Mouse (Mus musculus) intestine, embryonic 16.5 days (tissue): Measurements from ENCODE around the gene Kdm2b. TPM values are rescaled to one million over a fixed set of nuclear protein-coding genes. Genes with fewer than 3 reads are reported as not detected.

Experiments
- ATAC-seq: fragments of 200-750 bp; cut with Nextera tagmentation; 2 replicates; pipeline ENCODE4 v1.8.0; 2017; ENCODE audit warnings: moderate TSS enrichment, moderate library complexity
- H3K27ac ChIP-seq: fragments of 300-500 bp; sonication (generic); 2 replicates; pipeline ENCODE4 v1.5.1; 2014; ENCODE audit warnings: mild to moderate bottlenecking, low read length
- H3K27me3 ChIP-seq: fragments of 300-500 bp; sonication (generic); replicated peaks from 2 replicates; pipeline ENCODE4 v1.6.1; 2014; ENCODE audit warnings: low read length, control low read depth, mixed read lengths; ENCODE audit not compliant: control insufficient read depth, insufficient read depth
- H3K36me3 ChIP-seq: fragments of 300-500 bp; sonication (generic); 2 replicates; pipeline ENCODE4 v1.6.1; 2014; ENCODE audit warnings: low read length, control low read depth; ENCODE audit not compliant: control insufficient read depth, insufficient read depth
- H3K4me1 ChIP-seq: fragments of 300-500 bp; sonication (generic); 2 replicates; pipeline ENCODE4 v1.6.1; 2014; ENCODE audit warnings: low read length, control low read depth, mixed read lengths; ENCODE audit not compliant: control insufficient read depth, insufficient read depth
- H3K4me2 ChIP-seq: fragments of 300-500 bp; sonication (generic); 2 replicates; pipeline ENCODE4 v1.6.1; 2014; ENCODE audit warnings: low read depth, low read length, control low read depth
- H3K4me3 ChIP-seq: fragments of 300-500 bp; sonication (generic); 2 replicates; pipeline ENCODE4 v1.5.1; 2014; ENCODE audit warnings: mild to moderate bottlenecking, low read length
- H3K9ac ChIP-seq: fragments of 300-500 bp; sonication (generic); 2 replicates; pipeline ENCODE4 v1.6.1; 2014; ENCODE audit warnings: low read depth, low read length
- H3K9me3 ChIP-seq: fragments of 300-500 bp; sonication (generic); 2 replicates; pipeline ENCODE4 v1.6.1; 2016; ENCODE audit warnings: low read length, control low read depth; ENCODE audit not compliant: control insufficient read depth
- WGBS: fragments of 180-500 bp; shearing (Covaris S2); extraction: QIAGEN DNeasy Blood & Tissue Kit; methylation state at CpG from one replicate; pipeline ENCODE4 v1.1.7; 2014; 5-methylcytosine and 5-hydroxymethylcytosine counted together
- polyA plus RNA-seq: library from polyadenylated mRNA; unstranded; fragments of >200 nt; fragmentation: Nextera tagmentation; extraction: Ambion mirVana; gene quantifications from 2 replicates; pipeline ENCODE4 v1.2.1, GENCODE M21; 2015

Kdm2b gene
- polyA plus RNA-seq, 1 experiment from 2014 or later = 22.4 TPM

DNA sequence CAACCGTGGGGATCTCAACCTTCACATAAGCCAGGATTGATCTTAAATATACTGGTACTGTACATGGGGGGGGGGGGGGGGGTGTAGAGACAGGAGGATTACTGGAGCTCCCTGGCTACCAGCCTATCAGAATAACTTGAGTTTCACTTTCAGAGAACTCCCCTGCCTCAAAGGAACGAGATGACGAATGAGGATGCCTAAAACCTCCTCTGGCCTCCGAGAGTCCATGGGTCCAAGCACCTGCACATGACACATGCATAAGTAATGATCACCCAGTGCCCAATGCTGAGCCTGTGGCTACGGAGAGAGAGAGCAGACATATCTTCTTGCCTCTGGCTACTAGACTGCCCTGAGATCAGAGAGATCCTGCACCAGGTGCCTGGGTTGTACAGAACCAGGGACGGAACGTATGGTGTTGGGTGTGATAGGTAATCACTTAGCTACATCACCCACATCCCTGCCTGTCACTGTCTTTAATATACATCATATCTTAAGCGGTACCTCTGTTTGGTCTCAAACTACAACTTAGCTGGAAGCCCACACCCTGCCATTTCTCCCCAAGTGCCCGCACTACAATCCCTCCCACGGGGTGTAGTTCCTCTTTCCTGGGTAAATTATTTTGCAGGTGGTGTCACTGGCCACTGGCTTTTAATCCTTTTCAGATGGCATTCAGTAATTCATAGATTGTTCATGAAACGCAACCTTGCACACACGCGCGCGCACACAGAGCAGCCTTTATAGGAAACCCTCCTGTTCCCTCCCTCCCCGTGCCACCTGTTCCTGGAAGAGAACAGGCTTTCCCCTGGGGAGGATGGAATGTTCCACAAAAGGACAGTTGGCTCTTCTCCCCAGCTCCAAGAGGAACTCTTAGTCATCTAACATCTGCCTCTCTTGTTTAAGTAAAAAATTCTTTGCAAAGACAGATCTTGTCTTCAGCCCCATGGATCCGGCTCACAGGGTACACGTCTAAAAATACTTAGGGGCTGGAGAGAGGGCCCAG lies 7.9 kb upstream of the Kdm2b start:
- H3K4me3 ChIP-seq = no peak overlapping the region
- no peak overlapping the region for H3K27ac ChIP-seq
- no peak overlapping the region for H3K9ac ChIP-seq
- H3K4me2 ChIP-seq = no peak overlapping the region
- no peak for ATAC-seq
- 79% methylated on average over 18 of the region's 18 CpGs for WGBS
- no peaks in the 10 kb centered on the region for H3K36me3 ChIP-seq
- H3K27me3 ChIP-seq = no peaks in the 10 kb centered on the region
- no peaks in the 10 kb centered on the region for H3K9me3 ChIP-seq
- 0 out of 2 replicates have a peak, but pooled peaks cover 3% of the 10 kb centered on the region for H3K4me1 ChIP-seq

- ATAC-seq = no peak
- no peak overlapping the region for H3K4me2 ChIP-seq
- WGBS = 3% methylated on average over 1 of the region's 1 CpGs
- H3K36me3 ChIP-seq = no peaks in the 10 kb centered on the region
- no peaks in the 10 kb centered on the region for H3K9me3 ChIP-seq
- H3K9ac ChIP-seq = no peak overlapping the region
- H3K4me1 ChIP-seq = peaks cover 13% of the 10 kb centered on the region; the same call in 1 of the 2 replicates
- H3K27me3 ChIP-seq = no peaks in the 10 kb centered on the region
- H3K27ac ChIP-seq = no peak overlapping the region
- no peak overlapping the region for H3K4me3 ChIP-seq
Measured at GRCm38 (mm10) chr5:122994910-122995309, 5.3 kb upstream of the Kdm2b start.

GRCm38 (mm10) chr5:122994303-122994846 lies 4.8 kb upstream of the Kdm2b start:
- no peaks in the 10 kb centered on the region for H3K9me3 ChIP-seq
- H3K4me3 ChIP-seq = peak overlapping the region; percentile 21
- no peak overlapping the region for H3K9ac ChIP-seq
- peak overlapping the region; percentile 34 for H3K4me2 ChIP-seq
- no peak overlapping the region for H3K27ac ChIP-seq
- 7% methylated on average over 5 of the region's 5 CpGs for WGBS
- peaks cover 14% of the 10 kb centered on the region; the same call in 1 of the 2 replicates for H3K4me1 ChIP-seq
- no peaks in the 10 kb centered on the region for H3K27me3 ChIP-seq
- no peaks in the 10 kb centered on the region for H3K36me3 ChIP-seq
- peak; percentile 94 for ATAC-seq

DNA sequence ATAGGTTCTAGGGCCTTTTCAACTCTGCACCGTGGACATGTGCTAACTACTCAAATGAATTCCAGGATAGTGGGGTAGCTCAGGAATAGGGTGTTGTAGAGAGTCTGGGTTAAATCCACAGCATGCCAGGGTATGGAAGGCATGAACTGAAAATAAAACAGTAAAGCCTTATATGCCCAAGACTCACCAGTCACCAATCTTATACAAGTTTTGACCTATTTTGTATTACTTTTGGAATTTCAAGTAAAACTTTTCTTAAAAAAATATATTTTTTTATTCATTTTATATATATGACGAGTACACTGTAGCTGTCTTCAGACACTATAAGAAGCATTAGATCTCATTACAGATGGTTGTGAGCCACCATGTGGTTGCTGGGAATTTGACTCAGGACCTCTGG lies 4.2 kb upstream of the Kdm2b start:
- peaks cover 14% of the 10 kb centered on the region; the same call in 1 of the 2 replicates for H3K4me1 ChIP-seq
- H3K4me3 ChIP-seq = no peak overlapping the region
- H3K9ac ChIP-seq = no peak overlapping the region
- ATAC-seq = 0 out of 2 replicates have a peak, but pooled peaks have one; percentile 49
- H3K4me2 ChIP-seq = peak overlapping the region; percentile 34; the same call in 1 of the 2 replicates
- H3K9me3 ChIP-seq = no peaks in the 10 kb centered on the region
- H3K36me3 ChIP-seq = no peaks in the 10 kb centered on the region
- no peak overlapping the region for H3K27ac ChIP-seq
- H3K27me3 ChIP-seq = no peaks in the 10 kb centered on the region
- 42% methylated on average over 2 of the region's 2 CpGs for WGBS

DNA sequence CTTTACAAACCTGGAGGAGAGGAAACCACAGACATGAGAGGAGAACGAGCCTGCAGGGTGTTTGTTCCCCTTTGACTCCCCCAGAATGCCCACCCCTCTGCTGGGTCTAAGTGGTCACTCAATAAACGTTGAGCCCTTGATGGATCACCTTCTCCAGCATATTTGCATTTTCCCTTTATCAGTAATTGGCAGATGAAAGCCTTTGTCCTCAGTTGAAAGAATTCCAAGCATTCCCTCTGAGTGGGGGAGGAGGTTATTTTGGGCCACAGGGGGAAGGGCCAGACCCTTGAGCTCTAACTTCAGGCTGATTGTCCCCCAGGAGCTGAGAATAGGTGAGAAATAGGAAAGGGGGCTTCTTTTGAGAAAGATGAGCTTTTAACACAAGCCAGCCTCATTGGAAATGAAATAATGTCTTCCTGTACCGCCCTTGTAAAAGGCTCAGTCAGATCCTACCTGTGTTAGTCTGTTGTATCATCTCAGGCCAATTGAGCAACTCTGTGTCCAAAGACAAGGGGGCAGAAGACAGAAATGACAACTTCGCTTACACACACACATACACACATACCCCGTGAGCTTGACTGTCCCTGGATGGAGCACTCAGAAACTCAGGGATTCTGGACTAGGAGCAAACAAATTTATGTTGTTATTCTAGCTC lies 1.9 kb upstream of the Kdm2b start:
- Histone ChIP-seq H3K4me2 (no peak overlapping the region), H3K9me3 (no peaks in the 10 kb centered on the region), H3K27ac (no peak overlapping the region), H3K4me3 (no peak overlapping the region), H3K9ac (0 out of 2 replicates have a peak overlapping the region, but pooled peaks have one; percentile 5), H3K27me3 (no peaks in the 10 kb centered on the region), H3K4me1 (peaks cover 25% of the 10 kb centered on the region), H3K36me3 (no peaks in the 10 kb centered on the region)
- ATAC-seq = no peak
- 47% methylated on average over 5 of the region's 5 CpGs for WGBS

- Histone ChIP-seq H3K36me3 (no peaks in the 10 kb centered on the region), H3K9me3 (no peaks in the 10 kb centered on the region), H3K4me3 (peak overlapping the region; percentile 76; the same call in 1 of the 2 replicates), H3K9ac (peak overlapping the region; percentile 84), H3K27me3 (no peaks in the 10 kb centered on the region), H3K4me1 (peaks cover 25% of the 10 kb centered on the region), H3K27ac (no peak overlapping the region), H3K4me2 (peak overlapping the region; percentile 97)
- 39% methylated on average over 16 of the region's 16 CpGs for WGBS
- no peak for ATAC-seq
Measured at GRCm38 (mm10) chr5:122990411-122991160, 963 bp upstream of the Kdm2b start.

DNA sequence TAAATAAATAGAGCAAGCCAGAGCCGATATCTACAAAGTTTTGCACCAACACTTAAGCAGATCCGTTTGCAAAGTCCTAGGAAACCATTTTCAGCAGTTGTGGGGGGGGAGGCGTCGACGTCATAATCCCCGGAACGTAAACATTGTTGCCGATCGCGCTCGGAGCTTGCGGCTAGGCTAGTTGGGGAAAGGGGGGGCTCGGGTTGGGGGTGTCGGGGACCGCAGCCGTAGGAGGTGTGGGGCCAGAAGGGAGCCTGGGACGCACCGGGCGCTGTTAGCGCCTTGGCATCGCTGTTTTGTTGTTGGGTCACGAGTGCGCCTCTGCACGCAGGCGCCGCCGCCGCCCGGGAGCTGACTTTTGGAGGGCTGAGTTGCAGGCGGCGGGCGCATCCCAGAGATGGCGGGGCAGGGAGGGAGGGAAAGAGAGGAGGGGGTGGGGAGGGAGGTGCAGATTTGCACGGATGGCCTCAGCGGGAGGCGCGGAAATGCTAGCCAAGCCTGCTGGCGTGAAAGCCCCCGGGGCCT lies 560 bp downstream of the Kdm2b start:
- WGBS = under 1% methylated on average over 39 of the region's 39 CpGs
- H3K4me1 ChIP-seq = peaks cover 22% of the 10 kb centered on the region

DNA sequence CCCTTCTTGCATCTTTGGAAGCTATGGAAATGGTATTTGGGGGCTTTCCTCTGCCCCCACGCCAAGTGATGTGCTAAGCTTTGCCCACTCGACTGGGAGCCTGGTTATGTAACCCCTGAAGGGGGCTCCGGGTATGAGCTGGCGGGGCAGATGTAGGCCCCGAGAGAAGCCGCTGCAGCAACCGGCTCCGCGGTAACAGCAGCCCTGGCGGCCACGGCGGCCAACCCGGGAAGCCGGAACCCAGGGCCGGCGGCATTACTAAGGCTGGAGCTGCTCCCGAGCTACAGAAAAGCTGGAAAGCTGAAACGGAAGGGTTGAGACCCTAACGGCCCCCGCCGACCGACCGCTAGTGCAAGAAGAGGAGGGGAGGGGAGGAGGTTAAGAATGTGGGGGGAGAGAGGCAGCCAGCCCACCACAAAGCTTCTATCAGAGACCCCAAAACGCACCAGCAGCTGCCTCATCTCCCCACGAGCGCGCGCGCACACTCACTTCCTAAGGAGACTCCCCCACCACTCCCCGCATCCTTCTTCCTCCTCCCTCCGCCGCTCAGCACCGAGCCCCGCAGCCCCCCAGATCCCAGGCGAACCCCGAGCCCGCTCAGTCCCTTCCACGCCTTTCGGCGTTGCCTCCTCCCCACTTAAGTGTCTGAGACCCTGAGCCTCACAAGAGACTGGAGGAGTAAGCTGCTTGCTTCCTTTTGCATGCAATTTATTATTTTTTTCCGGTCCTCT lies 1.4 kb downstream of the Kdm2b start:
- peak overlapping the region; percentile 64 for H3K27ac ChIP-seq
- H3K4me3 ChIP-seq = peak overlapping the region; percentile 76
- ATAC-seq = peak; percentile 39
- peak overlapping the region; percentile 75 for H3K9ac ChIP-seq
- peak overlapping the region; percentile 97 for H3K4me2 ChIP-seq
- no peaks in the 10 kb centered on the region for H3K27me3 ChIP-seq
- no peaks in the 10 kb centered on the region for H3K36me3 ChIP-seq
- H3K4me1 ChIP-seq = peaks cover 22% of the 10 kb centered on the region
- no peaks in the 10 kb centered on the region for H3K9me3 ChIP-seq
- 1% methylated on average over 37 of the region's 41 CpGs for WGBS

More for the DNA sequence above, 560 bp downstream of the Kdm2b start:
- H3K4me3 ChIP-seq = peak overlapping the region; percentile 76
- peak overlapping the region; percentile 84 for H3K9ac ChIP-seq
- ATAC-seq = peak; percentile 59
- H3K36me3 ChIP-seq = no peaks in the 10 kb centered on the region
- H3K4me2 ChIP-seq = peak overlapping the region; percentile 97
- H3K27ac ChIP-seq = peak overlapping the region; percentile 74
- H3K9me3 ChIP-seq = no peaks in the 10 kb centered on the region
- H3K27me3 ChIP-seq = no peaks in the 10 kb centered on the region
